Mouse (Mus musculus) fibroblast of lung, adult 2 months (primary cell): ENCODE measurements around the gene Gm20388.

Source experiments
- DNase-seq: peaks from one replicate; pipeline ENCODE4 v3.0.0-alpha.2; 2011; ENCODE audit warnings: low read depth

Gm20388 gene

GRCm38 (mm10) chr8:120012927-120013326 lies 102.3 kb downstream of the Gm20388 start:
- no peak for DNase-seq

DNA sequence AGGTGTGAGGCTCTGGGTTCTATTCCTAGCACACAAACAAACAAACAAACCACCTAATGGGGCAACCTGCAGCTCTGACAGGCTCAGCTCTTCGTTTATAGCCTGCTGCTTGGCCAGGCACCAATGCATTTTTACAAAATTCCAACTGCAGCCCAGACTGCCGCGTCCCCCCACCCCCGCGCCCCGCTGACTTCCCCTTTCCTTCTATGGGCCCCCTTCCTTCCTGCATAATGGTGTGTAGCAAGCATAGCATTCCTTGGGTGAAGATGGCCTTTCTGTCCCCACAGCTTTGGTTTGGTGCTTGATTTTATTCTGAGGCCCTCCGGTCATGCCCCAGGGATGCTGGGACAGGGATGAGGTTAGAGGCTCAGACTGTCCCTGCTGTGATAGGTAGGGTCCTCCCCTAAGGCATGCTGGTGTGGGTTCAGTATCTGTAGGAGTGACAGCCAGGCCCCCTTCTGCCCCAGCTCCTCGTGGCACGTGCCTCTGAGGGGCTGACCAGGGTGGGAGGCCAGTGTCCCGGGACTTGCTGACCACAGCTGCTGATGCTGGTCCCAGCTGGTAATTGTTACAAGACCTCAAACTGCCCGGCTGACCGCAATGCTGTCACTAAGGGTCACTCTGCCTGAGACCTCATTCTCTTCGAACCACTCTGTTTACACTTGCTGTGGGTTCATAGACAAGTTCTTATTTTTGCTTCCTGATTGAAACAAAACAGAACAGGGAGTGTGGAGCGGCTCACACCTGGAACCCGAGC lies 103.8 kb downstream of the Gm20388 start:
- DNase-seq = no peak

DNA sequence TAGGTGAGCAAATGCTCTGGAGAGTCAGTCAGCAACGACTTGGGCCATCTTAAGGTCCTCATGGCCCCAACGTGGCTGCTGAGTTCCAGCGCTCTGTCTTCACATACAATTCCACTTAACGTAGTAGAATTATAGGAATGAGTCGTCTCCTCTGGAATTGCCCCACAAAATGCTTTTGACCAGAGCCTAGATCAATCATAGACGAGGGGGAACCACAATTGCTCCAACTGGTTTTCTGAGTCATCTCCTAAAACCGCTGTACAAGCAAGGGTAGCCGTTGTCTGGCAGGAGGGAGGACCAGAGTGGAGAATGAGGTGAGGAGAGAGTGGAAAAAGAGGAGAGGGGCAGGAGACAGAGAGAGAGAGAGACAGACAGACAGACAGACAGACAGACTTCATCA lies 105.3 kb downstream of the Gm20388 start:
- DNase-seq = peak; percentile 76

DNA sequence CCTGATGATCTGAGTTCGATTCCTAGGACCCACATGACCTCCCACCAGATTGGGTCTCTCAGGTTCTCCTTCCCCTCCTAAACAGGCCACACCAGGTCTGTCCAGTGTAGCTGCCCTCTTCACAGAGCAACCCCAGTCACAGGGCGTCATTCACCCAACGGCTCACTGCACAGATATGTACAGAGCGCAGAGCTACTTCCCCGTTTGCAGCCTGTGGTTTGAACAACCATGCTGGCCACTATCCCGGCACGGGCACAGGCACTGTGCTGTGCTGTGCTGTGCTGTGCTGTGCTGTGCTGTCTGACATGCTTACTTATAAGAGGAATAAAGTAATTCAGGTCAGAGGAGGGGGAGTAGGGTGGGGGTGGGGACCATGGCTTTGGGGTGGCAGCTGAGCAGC lies 105.8 kb downstream of the Gm20388 start:
- DNase-seq = no peak

GRCm38 (mm10) chr8:120017349-120017748 lies 106.7 kb downstream of the Gm20388 start:
- DNase-seq = no peak

DNA sequence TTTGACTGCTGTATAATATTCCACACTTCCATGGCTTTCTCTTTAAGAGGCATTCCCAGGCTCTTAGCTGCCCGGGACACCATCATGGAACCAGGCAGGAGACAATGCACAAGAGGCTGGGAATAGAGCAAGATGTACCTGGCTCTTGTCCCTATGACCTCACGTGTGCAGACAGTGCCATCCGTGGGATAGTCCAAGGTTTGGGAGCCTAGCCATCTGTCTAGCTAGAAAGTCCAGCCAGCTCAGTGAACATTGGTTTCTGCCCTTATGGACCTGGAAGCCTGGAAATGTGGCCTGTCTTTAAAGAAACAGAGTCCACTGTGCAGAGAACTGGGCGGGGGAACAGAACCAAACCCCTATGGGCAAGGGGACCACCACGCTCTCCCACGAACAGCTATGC lies 107.1 kb downstream of the Gm20388 start:
- DNase-seq = no peak

DNA sequence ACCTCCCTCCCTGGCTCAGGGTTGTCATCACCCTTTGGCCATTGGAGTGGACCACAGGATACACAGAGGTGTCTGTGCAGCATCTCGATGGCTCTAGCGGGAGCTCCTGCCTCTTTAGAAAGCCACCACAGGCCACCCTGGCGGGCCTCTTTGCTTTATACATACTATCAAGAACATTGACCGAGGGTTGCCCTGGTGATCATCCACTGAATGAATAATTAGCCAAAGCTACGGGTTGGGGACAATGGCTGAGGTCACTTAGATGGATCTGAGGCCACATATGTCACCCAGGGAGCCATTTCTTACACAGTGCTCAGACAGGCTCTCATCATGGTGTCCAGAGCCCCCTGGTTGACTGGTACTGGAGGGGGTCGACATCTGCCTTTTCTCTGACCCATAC lies 107.7 kb downstream of the Gm20388 start:
- no peak for DNase-seq

DNA sequence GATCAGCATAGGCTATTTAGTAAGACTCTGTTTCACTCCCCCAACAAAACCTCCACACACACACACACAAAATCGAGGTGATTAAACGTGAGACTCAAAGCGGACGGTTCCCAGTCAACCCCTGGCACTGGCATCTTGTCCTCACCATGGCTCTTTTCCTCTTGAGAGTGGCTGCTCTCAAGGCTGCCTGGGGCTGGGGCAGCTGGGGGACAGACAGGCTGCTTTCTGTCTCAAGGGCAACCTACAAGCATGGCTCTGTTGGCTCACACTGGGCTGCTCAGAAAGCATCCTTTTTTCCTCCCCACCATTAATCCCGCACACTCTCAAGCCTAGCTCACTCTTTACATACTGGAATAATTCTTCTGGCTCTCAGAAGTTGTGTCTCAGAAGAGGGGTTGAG lies 108.7 kb downstream of the Gm20388 start:
- no peak for DNase-seq

DNA sequence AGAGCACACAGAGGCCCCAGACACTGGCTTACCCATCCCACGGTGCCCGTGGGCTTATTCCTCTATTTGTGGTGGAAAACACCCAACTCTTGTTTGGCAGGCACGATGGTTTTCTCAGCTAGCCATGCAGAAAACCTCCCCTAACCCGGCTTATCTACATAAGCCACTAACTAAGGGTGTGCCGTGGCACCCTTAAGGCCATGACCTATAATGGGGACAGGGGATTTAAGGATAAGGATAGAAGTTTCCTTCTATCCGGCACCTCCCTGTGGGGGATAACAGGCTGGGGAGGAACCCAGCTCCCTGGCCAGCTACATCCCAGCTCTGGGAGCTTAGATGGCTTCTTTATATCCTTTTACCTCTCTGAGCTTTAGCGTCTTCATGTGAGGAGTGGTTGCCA lies 109.7 kb downstream of the Gm20388 start:
- DNase-seq = no peak

DNA sequence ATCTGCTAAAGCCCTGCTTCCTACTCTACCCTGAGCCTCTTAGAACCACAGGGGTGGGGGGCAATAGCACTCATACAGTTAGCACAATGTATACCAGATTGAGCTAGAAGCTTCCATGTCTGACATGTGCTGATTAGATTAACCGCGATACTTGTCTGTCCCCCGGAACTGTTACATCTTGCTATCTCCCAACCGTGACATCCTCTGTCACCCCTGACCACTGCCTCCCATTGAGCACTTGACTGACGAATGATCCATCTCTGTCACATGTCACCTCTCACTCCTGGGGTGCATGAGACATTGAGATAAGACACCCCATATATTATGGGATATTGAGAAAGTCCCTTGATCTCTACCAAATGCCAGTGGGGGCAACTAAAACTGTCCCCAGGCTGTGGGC lies 115.6 kb downstream of the Gm20388 start:
- DNase-seq = no peak

DNA sequence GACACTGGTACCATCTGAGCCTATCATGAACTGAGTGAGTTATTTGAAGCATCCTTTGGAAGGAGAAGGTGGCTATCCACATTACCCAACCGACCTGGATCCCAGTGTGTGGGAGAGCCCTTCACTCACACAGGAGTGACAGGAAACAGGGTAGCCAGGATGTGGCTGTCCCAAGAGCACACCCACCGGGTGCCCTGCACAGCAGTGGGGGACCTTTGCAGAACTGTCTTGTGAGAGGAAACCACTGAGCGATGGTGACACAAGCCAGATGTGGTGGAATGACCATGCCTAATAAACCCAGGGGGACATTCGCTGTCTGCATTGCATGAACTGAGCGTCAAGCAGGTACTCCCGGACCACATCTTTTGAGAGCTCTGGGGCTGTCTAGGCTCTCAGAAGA lies 116.3 kb downstream of the Gm20388 start:
- DNase-seq = no peak

- DNase-seq = no peak
Observed at GRCm38 (mm10) chr8:120030447-120030846, 119.8 kb downstream of the Gm20388 start.

GRCm38 (mm10) chr8:120032549-120033208 lies 122.0 kb downstream of the Gm20388 start:
- DNase-seq = peak; percentile 54

GRCm38 (mm10) chr8:120034471-120034870 lies 123.8 kb downstream of the Gm20388 start:
- DNase-seq = no peak

DNA sequence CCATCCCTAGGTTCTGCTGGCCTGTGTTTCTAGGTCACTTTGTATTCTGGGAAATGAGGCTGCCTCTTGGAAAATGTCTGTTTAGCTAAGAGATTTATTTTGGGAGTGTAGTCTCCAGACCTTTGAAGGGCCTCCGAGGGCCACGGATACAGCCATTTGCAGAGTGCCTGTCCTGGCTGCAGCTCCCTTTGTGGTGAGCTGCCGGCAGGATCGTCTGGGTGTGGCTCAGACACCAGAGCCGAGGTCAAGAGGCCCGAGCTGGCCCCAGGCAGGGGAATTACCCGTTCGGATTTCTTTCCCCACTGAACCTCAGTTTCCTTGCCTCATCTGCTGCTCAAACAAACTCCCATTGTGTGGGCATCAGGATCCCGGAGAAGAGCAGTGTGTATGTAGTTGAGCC lies 125.5 kb downstream of the Gm20388 start:
- peak; percentile 36 for DNase-seq

DNA sequence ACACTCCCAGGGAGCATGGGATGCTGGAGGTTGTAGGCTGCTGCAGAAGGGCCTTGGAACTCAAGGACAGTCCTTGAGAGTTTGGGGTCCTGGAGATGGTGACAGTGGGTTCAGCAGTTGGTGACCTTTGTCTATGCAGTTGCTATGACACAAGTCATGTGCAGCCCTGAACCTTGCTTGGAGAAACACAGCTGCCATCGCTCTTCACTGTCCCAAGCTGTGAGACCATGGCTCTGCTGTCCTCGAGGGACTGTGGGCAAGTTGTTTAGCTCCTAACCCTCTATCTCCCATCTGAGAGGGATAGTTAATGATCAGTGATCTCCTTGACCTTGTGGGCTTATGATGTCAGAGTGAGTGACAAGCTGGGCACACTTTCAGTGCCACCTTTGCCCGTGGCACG lies 125.9 kb downstream of the Gm20388 start:
- DNase-seq = no peak

GRCm38 (mm10) chr8:120037199-120037598 lies 126.6 kb downstream of the Gm20388 start:
- DNase-seq = no peak

- no peak for DNase-seq
Observed at GRCm38 (mm10) chr8:120037611-120038010, 127.0 kb downstream of the Gm20388 start.

DNA sequence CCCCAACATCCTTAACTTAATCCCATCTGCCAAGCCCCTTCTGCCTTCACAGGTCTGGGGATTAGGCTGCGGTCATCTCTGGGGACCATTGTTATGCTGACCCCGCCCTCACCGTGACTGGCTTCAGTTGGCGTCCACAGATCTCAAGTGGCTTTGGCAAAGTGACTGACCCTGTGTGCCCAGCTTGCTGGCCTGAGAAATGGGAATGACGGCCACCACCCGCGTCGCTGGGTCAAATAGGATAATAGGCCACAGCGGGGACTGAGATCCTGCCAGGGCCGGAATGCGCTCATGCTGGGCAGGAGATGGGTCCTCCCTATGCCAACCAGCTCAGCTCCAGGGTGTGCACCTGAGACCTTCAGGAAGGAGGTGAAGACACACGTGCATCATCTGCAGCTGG lies 128.1 kb downstream of the Gm20388 start:
- no peak for DNase-seq

GRCm38 (mm10) chr8:120039313-120039919 lies 128.8 kb downstream of the Gm20388 start:
- no peak for DNase-seq

- DNase-seq = no peak
Observed at GRCm38 (mm10) chr8:120040861-120041260, 130.2 kb downstream of the Gm20388 start.

- DNase-seq = no peak
Observed at GRCm38 (mm10) chr8:120042542-120043312, 132.1 kb downstream of the Gm20388 start.

GRCm38 (mm10) chr8:120044907-120045306 lies 134.3 kb downstream of the Gm20388 start:
- DNase-seq = no peak
